Mouse (Mus musculus) lung, adult 2 months (tissue): ENCODE results near the gene Dhrs13.

ENCODE experiments used
- CTCF ChIP-seq: fragments of 200-500 bp; IDR thresholded peaks from 2 replicates; pipeline ENCODE4 v1.5.1; 2011; ENCODE audit warnings: mild to moderate bottlenecking, low read length, control low read depth; ENCODE audit not compliant: insufficient read depth
- POLR2A ChIP-seq: fragments of 200-500 bp; IDR thresholded peaks from 2 replicates; pipeline ENCODE4 v1.6.1; 2011; ENCODE audit warnings: low read depth, mild to moderate bottlenecking, control low read depth, low read length, borderline replicate concordance; ENCODE audit errors: extremely low read depth

DNA sequence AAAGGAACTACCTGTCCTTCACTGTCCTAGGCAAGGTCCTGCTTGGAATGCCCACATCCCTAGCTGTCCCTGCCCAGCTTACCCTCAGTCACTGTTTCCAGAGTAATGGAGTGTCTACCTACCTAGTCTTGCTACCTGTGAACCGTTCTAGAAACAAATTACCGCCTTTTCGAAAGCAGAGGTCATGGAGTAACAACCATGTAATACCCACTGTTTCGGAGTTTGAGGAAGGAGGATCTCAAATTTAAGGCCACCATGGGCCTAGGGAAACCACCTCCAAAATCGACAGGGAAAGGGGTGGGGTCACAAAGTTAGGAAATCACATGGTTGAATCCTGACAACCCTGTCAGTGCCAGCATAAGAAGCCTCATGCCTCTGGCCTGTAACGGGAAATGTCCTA is 691 bp upstream of the Dhrs13 start:
- TF ChIP-seq CTCF: no peak
- TF ChIP-seq POLR2A: no peak
